Mouse (Mus musculus) heart, adult 8-10 months (tissue): ENCODE results near the gene Mapk3. TPM values are rescaled to one million over a fixed set of nuclear protein-coding genes. Genes with fewer than 3 reads are reported as not detected.

Experiments used
- DNase-seq: peaks from one replicate; pipeline ENCODE4 v3.0.0; 2022; ENCODE audit warnings: low spot score
- total RNA-seq, 4 experiments: library from RNA; stranded (reverse); gene quantifications; 2 replicates each; pipeline ENCODE4 v1.2.4; 2022

Gene Mapk3
- total RNA-seq, 4 experiments from 2014 or later = 46.5 to 52.3 (median 50.4) TPM

DNA sequence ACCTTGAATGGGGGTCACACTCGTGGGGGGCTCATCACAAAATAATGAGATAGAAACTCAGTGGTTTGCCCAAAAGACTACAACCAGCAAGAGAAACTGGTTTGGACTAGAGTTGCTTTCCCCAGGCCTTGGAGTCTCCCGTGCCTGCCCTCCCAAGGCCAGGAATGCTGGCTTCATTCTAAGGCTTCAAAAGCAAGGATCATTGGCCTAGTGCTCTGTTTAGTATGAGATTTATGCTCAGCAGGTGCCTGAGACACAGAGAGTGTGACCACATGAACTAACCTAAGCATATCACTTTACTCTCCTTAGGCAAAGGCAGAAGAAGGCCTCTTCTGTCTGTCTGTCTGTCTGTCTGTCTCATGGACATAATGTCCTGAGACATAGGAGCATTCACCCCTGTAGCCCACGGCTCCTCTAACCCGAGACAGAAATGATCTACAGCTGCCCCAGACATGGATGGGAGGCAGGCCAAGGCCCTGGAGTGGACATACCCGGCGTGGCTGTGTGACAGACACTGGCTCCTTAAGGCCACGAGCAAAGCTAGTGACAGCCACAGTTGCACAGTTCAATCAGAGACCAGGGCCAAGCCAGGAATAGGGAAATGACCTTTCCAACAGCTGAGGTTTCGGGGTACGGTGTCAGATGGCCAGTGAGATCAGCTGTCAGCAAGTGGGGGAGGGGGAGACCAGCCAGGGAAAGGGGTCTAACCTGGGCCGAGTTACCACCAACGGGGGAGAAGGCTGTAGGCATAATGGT is 42.9 kb downstream of the Mapk3 start:
- no peak for DNase-seq

DNA sequence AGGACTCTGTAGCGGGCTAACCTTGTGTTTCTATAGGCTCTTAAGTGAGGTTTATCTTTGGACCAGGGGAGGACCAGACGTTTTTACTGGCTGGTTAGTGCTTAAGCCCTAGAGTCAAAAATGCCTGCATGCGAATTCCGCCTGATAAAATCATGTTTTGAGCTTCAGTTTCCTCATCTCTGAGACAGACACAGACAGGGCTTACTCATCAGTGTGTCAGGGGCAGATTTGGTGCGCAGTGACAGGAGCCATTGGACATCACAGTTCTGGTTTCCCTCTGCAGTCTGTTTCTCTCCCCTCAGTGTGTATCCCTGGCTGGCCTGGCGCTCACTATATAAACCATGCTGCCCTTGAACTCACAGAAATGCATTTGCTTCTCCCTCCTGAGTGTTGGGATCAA is 43.8 kb downstream of the Mapk3 start:
- no peak for DNase-seq

GRCm38 (mm10) chr7:126803751-126804150 is 44.4 kb downstream of the Mapk3 start:
- DNase-seq = no peak

DNA sequence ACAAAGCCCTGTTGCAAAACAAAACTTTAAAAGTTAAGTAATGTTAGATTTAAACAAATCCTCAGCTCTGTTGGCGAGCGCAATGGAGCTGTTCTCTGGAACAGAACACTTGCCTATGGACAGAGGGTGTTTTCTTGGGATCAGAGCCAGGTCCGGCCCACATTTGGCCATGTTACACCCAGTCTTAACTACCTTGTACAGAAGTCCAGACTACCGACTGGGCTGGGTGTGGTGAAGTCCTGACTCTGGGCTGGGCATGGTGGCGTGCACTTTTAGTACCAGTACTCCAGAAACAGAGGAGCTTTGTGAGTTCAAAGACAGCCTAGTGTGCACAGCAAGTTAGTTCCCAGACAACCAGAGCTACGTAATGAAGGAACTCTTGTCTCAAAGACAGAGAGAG is 47.6 kb downstream of the Mapk3 start:
- no peak for DNase-seq

DNA sequence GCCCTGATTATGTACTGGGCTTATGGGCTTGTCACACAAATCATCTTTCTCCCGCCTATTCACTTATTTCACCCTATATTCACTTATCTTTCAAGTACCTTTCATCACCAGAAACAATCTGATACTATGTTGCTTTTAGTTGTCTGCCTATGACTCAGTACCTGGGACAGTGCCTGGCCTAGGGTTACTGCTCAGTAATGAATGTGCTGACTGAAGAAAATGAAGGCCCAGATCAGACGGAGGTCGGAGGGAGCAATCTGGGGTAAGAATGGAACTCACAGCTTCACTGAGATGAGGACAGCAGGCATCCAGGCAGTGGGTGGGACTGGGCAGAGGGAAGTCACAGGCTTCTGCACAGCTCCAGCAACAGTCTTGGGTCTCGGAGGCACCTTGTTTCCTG is 48.0 kb downstream of the Mapk3 start:
- DNase-seq = no peak

DNA sequence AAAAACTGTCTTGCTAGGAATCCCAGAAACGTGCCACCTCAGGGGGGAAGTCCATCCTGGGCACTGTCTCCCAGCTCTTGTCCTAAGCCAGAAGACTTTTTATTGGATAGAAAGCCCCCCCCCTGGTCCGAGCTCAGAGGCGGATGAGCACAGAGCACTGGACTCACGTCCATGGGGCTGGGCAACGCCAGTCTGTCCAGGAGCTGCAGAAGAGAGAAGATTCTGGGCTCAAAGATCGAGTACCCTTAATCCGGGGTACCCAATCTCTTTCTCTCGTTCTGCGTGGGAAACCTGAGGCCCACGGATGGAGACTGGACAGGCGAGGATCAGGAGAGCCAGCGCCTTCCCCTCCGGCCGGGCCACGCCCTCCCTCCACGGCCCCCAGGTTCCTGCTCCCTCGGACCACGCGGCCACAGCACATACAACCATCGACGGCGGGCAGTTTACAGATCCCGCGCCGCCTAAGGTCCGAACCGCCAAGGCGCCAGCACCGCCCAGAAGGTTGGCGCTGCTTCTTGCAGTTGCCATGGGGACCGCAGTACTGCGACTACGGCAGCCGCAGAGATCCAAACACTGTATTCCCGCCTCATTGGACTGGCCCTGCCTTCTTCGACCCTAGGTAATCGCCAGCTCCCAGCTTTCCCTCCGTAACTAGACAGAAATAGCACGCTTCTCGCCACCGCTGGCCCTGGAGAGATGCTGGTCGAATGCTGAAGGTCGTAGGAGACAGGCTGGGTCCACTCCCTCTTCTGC is 49.5 kb downstream of the Mapk3 start:
- peak; percentile 96 for DNase-seq

GRCm38 (mm10) chr7:126809723-126810369 is 50.4 kb downstream of the Mapk3 start:
- DNase-seq = no peak

Other genes with a start within 250 kb of the Mapk3 start
- 100 to 1,000 TPM; 141 to 155 (median 143) TPM for gene Eif3c, start 193.2 kb upstream of the Mapk3 start, total RNA-seq
- 1 to 10 TPM in 2 of 4 experiments, under 1 TPM in 2; 0.44 to 1.9 (median 0.75) TPM for gene Apobr, start 174.7 kb upstream of the Mapk3 start, total RNA-seq
- gene Cln3, start 173.8 kb upstream of the Mapk3 start, total RNA-seq = 10 to 100 TPM; 12.9 to 15.6 (median 14.1) TPM
- gene Il27, start 164.7 kb upstream of the Mapk3 start, total RNA-seq = not detected
- 1 to 10 TPM; 3.5 to 5.3 (median 4.7) TPM for gene Nupr1, start 128.7 kb upstream of the Mapk3 start, total RNA-seq
- gene Sgf29, start 110.3 kb upstream of the Mapk3 start, total RNA-seq = 10 to 100 TPM; 21.6 to 26.2 (median 24.9) TPM
- gene Sult1a1, start 83.2 kb upstream of the Mapk3 start, total RNA-seq = 10 to 100 TPM; 18.6 to 38.7 (median 31.5) TPM
- gene Bola2, start 64.2 kb upstream of the Mapk3 start, total RNA-seq = 10 to 100 TPM; 52.4 to 70.4 (median 56.4) TPM
- gene Slx1b, start 63.8 kb upstream of the Mapk3 start, total RNA-seq = 1 to 10 TPM; 3.2 to 6.2 (median 5.4) TPM
- gene Coro1a, start 51.8 kb upstream of the Mapk3 start, total RNA-seq = 10 to 100 TPM in 1 of 4 experiments, 1 to 10 TPM in 3; 4.9 to 10.0 (median 6.2) TPM
- gene Gdpd3, start 6.7 kb downstream of the Mapk3 start, total RNA-seq = 1 to 10 TPM; 1.3 to 2.2 (median 1.8) TPM
- 10 to 100 TPM; 46.6 to 99.6 (median 72.6) TPM for gene Ypel3, start 17.4 kb downstream of the Mapk3 start, total RNA-seq
- under 1 TPM; 0.40 to 0.49 (median 0.42) TPM for gene Tbx6, start 21.9 kb downstream of the Mapk3 start, total RNA-seq
- 10 to 100 TPM; 32.7 to 36.8 (median 34.5) TPM for gene Ppp4c, start 32.9 kb downstream of the Mapk3 start, total RNA-seq
- gene Fam57b, start 38.1 kb downstream of the Mapk3 start, total RNA-seq = 10 to 100 TPM in 1 of 4 experiments, 1 to 10 TPM in 3; 6.9 to 10.1 (median 8.0) TPM
- not detected for gene 4930451I11Rik, start 72.0 kb downstream of the Mapk3 start, total RNA-seq
- gene Doc2a, start 87.8 kb downstream of the Mapk3 start, total RNA-seq = not detected
- 1 to 10 TPM; 4.8 to 9.6 (median 6.4) TPM for gene Hirip3, start 102.4 kb downstream of the Mapk3 start, total RNA-seq
- 10 to 100 TPM; 18.3 to 23.9 (median 21.3) TPM for gene Ino80e, start 102.8 kb downstream of the Mapk3 start, total RNA-seq
- gene Taok2, start 125.1 kb downstream of the Mapk3 start, total RNA-seq = 10 to 100 TPM; 35.8 to 40.4 (median 38.5) TPM
- 10 to 100 TPM; 10.3 to 13.1 (median 12.6) TPM for gene Tmem219, start 163.3 kb downstream of the Mapk3 start, total RNA-seq
- 1 to 10 TPM; 6.6 to 9.3 (median 7.3) TPM for gene Kctd13, start 169.3 kb downstream of the Mapk3 start, total RNA-seq
- under 1 TPM in 1 of 4 experiments, not detected in 3; 0.19 TPM for gene Asphd1, start 190.0 kb downstream of the Mapk3 start, total RNA-seq
- 1 to 10 TPM; 2.6 to 7.2 (median 6.4) TPM for gene Sez6l2, start 191.0 kb downstream of the Mapk3 start, total RNA-seq
- gene Cdipt, start 216.3 kb downstream of the Mapk3 start, total RNA-seq = 10 to 100 TPM; 45.9 to 53.7 (median 50.7) TPM
- gene Cdiptos, start 216.5 kb downstream of the Mapk3 start, total RNA-seq = under 1 TPM in 3 of 4 experiments, not detected in 1; 0.37 to 0.60 (median 0.43) TPM